Mouse (Mus musculus) midbrain, embryonic 12.5 days (tissue): ENCODE results near the gene Pirt. TPM values are rescaled to one million over a fixed set of nuclear protein-coding genes. Genes with fewer than 3 reads are reported as not detected.
A peak's percentile ranks its signal among the peaks of the same experiment; 100 is the strongest.

Experiments
- ATAC-seq: fragments of 200-750 bp; cut with Nextera tagmentation; 2 replicates; pipeline ENCODE4 v1.8.0; 2017; ENCODE audit warnings: low read depth, moderate TSS enrichment, moderate library complexity; ENCODE audit not compliant: low FRiP score
- H3K27ac ChIP-seq: fragments of 300-500 bp; sonication (generic); replicated peaks from 2 replicates; pipeline ENCODE4 v1.5.1; 2016; ENCODE audit warnings: mild to moderate bottlenecking
- H3K27me3 ChIP-seq: fragments of 300-500 bp; sonication (generic); 2 replicates; pipeline ENCODE4 v1.6.1; 2016; ENCODE audit warnings: mild to moderate bottlenecking
- H3K36me3 ChIP-seq: fragments of 300-500 bp; sonication (generic); 2 replicates; pipeline ENCODE4 v1.6.1; 2016
- H3K4me1 ChIP-seq: fragments of 300-500 bp; sonication (generic); 2 replicates; pipeline ENCODE4 v1.6.1; 2016
- H3K4me2 ChIP-seq: fragments of 300-500 bp; sonication (generic); replicated peaks from 2 replicates; pipeline ENCODE4 v1.6.1; 2016; ENCODE audit warnings: mild to moderate bottlenecking, moderate library complexity
- H3K4me3 ChIP-seq: fragments of 300-500 bp; sonication (generic); 2 replicates; pipeline ENCODE4 v1.5.1; 2016; ENCODE audit warnings: mild to moderate bottlenecking
- H3K9ac ChIP-seq: fragments of 300-500 bp; sonication (generic); replicated peaks from 2 replicates; pipeline ENCODE4 v1.6.1; 2016; ENCODE audit warnings: mild to moderate bottlenecking, moderate library complexity
- H3K9me3 ChIP-seq: fragments of 300-500 bp; sonication (generic); 2 replicates; pipeline ENCODE4 v1.6.1; 2016; ENCODE audit warnings: mild to moderate bottlenecking
- whole genome bisulfite sequencing: fragments of 180-500 bp; shearing (Covaris S2); methylation state at CpG from one replicate; pipeline ENCODE4 v1.1.7; 2016; 5-methylcytosine and 5-hydroxymethylcytosine counted together
- polyA plus RNA-seq: library from polyadenylated mRNA; unstranded; fragments of >200 nt; fragmentation: Nextera tagmentation; extraction: Ambion mirVana; gene quantifications from 2 replicates; pipeline ENCODE4 v1.2.1, GENCODE M21; 2016

Pirt gene
- 0.85 and 0.98 TPM in 2 replicates for polyA plus RNA-seq

GRCm38 (mm10) chr11:66911811-66912210 is at the start of gene Pirt:
Pirt (plus strand) TSS chr11:66911981.
- no peak within 1 kb of the TSS for H3K27ac ChIP-seq

GRCm38 (mm10) chr11:66871701-66872100 is 40.1 kb upstream of the Pirt start:
- Histone ChIP-seq H3K4me2 (no peak overlapping the region), H3K27ac (no peak overlapping the region), H3K4me3 (no peak overlapping the region), H3K36me3 (no peaks in the 10 kb centered on the region), H3K9me3 (no peaks in the 10 kb centered on the region), H3K9ac (no peak overlapping the region), H3K27me3 (0 out of 2 replicates have a peak, but pooled peaks cover 3% of the 10 kb centered on the region), H3K4me1 (no peaks in the 10 kb centered on the region)
- ATAC-seq: 0 out of 2 replicates have a peak, but pooled peaks have one; percentile 27
- WGBS: 14% methylated on average over 5 of the region's 5 CpGs

More at GRCm38 (mm10) chr11:66911811-66912210, at the start of gene Pirt:
- ATAC-seq: no peak
- Histone ChIP-seq H3K4me1 (0 out of 2 replicates have a peak, but pooled peaks cover 2% of the 10 kb centered on the region), H3K9me3 (no peaks in the 10 kb centered on the region), H3K9ac (no peak within 1 kb of the TSS), H3K4me2 (no peak within 1 kb of the TSS), H3K27me3 (peaks cover 7% of the 10 kb centered on the region; the same call in 1 of the 2 replicates), H3K36me3 (no peaks in the 10 kb centered on the region), H3K4me3 (no peak within 1 kb of the TSS)
- 48% methylated on average over 10 of the region's 10 CpGs for WGBS

GRCm38 (mm10) chr11:66872773-66873470 is 38.9 kb upstream of the Pirt start:
- Histone ChIP-seq H3K36me3 (no peaks in the 10 kb centered on the region), H3K27ac (no peak overlapping the region), H3K4me3 (no peak overlapping the region), H3K4me2 (no peak overlapping the region), H3K4me1 (no peaks in the 10 kb centered on the region), H3K9ac (no peak overlapping the region), H3K27me3 (0 out of 2 replicates have a peak, but pooled peaks cover 3% of the 10 kb centered on the region), H3K9me3 (no peaks in the 10 kb centered on the region)
- ATAC-seq: no peak
- WGBS: 68% methylated on average over 3 of the region's 3 CpGs

GRCm38 (mm10) chr11:66881291-66881690 is 30.5 kb upstream of the Pirt start:
- Histone ChIP-seq H3K4me2 (no peak overlapping the region), H3K4me3 (no peak overlapping the region), H3K4me1 (no peaks in the 10 kb centered on the region), H3K27ac (no peak overlapping the region), H3K9me3 (no peaks in the 10 kb centered on the region), H3K36me3 (no peaks in the 10 kb centered on the region), H3K27me3 (no peaks in the 10 kb centered on the region), H3K9ac (no peak overlapping the region)
- WGBS: 81% methylated on average over 2 of the region's 2 CpGs
- no peak for ATAC-seq

- Histone ChIP-seq H3K27me3 (no peaks in the 10 kb centered on the region), H3K27ac (no peak overlapping the region), H3K9me3 (no peaks in the 10 kb centered on the region), H3K4me2 (no peak overlapping the region), H3K4me1 (no peaks in the 10 kb centered on the region), H3K36me3 (no peaks in the 10 kb centered on the region), H3K9ac (no peak overlapping the region), H3K4me3 (no peak overlapping the region)
- ATAC-seq: no peak
- WGBS: 82% methylated on average over 7 of the region's 7 CpGs
Observed at GRCm38 (mm10) chr11:66882224-66883040, 29.3 kb upstream of the Pirt start.

- Histone ChIP-seq H3K4me1 (no peaks in the 10 kb centered on the region), H3K9ac (no peak overlapping the region), H3K9me3 (no peaks in the 10 kb centered on the region), H3K4me2 (no peak overlapping the region), H3K36me3 (no peaks in the 10 kb centered on the region), H3K27ac (no peak overlapping the region), H3K4me3 (no peak overlapping the region), H3K27me3 (0 out of 2 replicates have a peak, but pooled peaks cover 3% of the 10 kb centered on the region)
- 63% methylated on average over 3 of the region's 3 CpGs for WGBS
- no peak for ATAC-seq
Observed at GRCm38 (mm10) chr11:66892536-66892935, 19.2 kb upstream of the Pirt start.

GRCm38 (mm10) chr11:66898747-66899146 is 13.0 kb upstream of the Pirt start:
- no peak overlapping the region for H3K4me2 ChIP-seq
- WGBS: 94% methylated on average over 2 of the region's 2 CpGs
- no peak overlapping the region for H3K9ac ChIP-seq
- H3K27me3 ChIP-seq: peaks cover 4% of the 10 kb centered on the region; the same call in 1 of the 2 replicates
- H3K36me3 ChIP-seq: no peaks in the 10 kb centered on the region
- ATAC-seq: no peak
- no peak overlapping the region for H3K27ac ChIP-seq
- no peak overlapping the region for H3K4me3 ChIP-seq
- H3K4me1 ChIP-seq: no peaks in the 10 kb centered on the region
- no peaks in the 10 kb centered on the region for H3K9me3 ChIP-seq

- Histone ChIP-seq H3K9me3 (no peaks in the 10 kb centered on the region), H3K4me3 (no peak overlapping the region), H3K4me1 (no peaks in the 10 kb centered on the region), H3K27ac (no peak overlapping the region), H3K4me2 (no peak overlapping the region), H3K36me3 (no peaks in the 10 kb centered on the region), H3K27me3 (peaks cover 4% of the 10 kb centered on the region; the same call in 1 of the 2 replicates), H3K9ac (no peak overlapping the region)
- no peak for ATAC-seq
- 16% methylated on average over 7 of the region's 7 CpGs for WGBS
Observed at GRCm38 (mm10) chr11:66899426-66899825, 12.4 kb upstream of the Pirt start.

GRCm38 (mm10) chr11:66902801-66903200 is 9.0 kb upstream of the Pirt start:
- Histone ChIP-seq H3K9me3 (no peaks in the 10 kb centered on the region), H3K9ac (no peak overlapping the region), H3K4me3 (no peak overlapping the region), H3K4me2 (no peak overlapping the region), H3K27ac (no peak overlapping the region), H3K36me3 (no peaks in the 10 kb centered on the region), H3K27me3 (peaks cover 16% of the 10 kb centered on the region), H3K4me1 (0 out of 2 replicates have a peak, but pooled peaks cover 6% of the 10 kb centered on the region)
- no peak for ATAC-seq
- 89% methylated on average over 7 of the region's 7 CpGs for WGBS

- ATAC-seq: peak; percentile 75; the same call in 1 of the 2 replicates
- 12% methylated on average over 21 of the region's 21 CpGs for WGBS
- Histone ChIP-seq H3K9ac (peak overlapping the region; percentile 31; the same call in 1 of the 2 replicates), H3K27me3 (peaks cover 12% of the 10 kb centered on the region), H3K4me1 (0 out of 2 replicates have a peak, but pooled peaks cover 6% of the 10 kb centered on the region), H3K27ac (no peak overlapping the region), H3K9me3 (no peaks in the 10 kb centered on the region), H3K4me2 (peak overlapping the region; percentile 44), H3K4me3 (no peak overlapping the region), H3K36me3 (no peaks in the 10 kb centered on the region)
Observed at GRCm38 (mm10) chr11:66905617-66906384, 6.0 kb upstream of the Pirt start.
